Mouse (Mus musculus) small intestine, adult 2 months (tissue): Measurements from ENCODE around the gene Tmem50b.

ENCODE experiments used
- CTCF ChIP-seq: fragments of 200-500 bp; IDR thresholded peaks from 2 replicates; pipeline ENCODE4 v1.5.1; 2012; ENCODE audit warnings: low read depth, mild to moderate bottlenecking, control low read depth, inconsistent platforms, low read length, moderate library complexity, mixed read lengths; ENCODE audit not compliant: insufficient replicate concordance, insufficient read length; ENCODE audit errors: extremely low read depth
- POLR2A ChIP-seq: fragments of 200-500 bp; IDR thresholded peaks from 2 replicates; pipeline ENCODE4 v1.6.1; 2012; ENCODE audit warnings: low read depth, mild to moderate bottlenecking, control low read depth, inconsistent platforms, low read length, moderate library complexity

DNA sequence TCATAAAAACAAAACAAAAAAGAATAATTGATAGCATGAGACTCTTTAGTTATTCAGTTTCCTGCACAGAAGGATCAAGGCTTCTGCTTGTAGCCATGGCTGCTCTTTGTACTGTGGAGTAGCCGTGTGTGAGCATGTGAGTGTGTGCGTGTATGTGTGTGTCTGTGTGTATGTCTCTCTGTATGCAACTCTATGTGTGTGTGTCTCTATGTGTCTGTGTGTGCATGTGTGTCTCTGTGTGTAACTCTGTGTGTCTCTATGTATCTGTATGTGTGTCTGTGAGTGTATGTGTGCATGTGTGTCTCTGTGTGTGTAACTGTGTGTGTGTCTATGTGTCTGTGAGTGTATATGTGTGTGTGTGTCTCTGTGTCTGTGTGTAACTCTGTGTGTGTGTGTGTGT lies 48.6 kb downstream of the Tmem50b start:
- TF ChIP-seq POLR2A, result no peak
- no peak for TF ChIP-seq CTCF
